Mouse (Mus musculus) embryo, embryonic 10.5 days (tissue): ENCODE measurements at regions not wholly inside any gene's neighbourhood (a gene's known extent, or its start where the extent isn't known, plus 50 kb on each side); places are given as distances from the start of the nearest gene placed in this dataset.

ENCODE experiments used
- DNase-seq: peaks from one replicate; pipeline ENCODE4 v3.0.0-alpha.2; 2015; ENCODE audit warnings: low spot score

GRCm38 (mm10) chr12:118415956-118416355, 114.7 kb upstream of the Sp4 start:
- DNase-seq = no peak

- no peak for DNase-seq
Measured at GRCm38 (mm10) chr12:118411767-118412430, 110.7 kb upstream of the Sp4 start.

GRCm38 (mm10) chr12:118410917-118411316, 109.7 kb upstream of the Sp4 start:
- DNase-seq = no peak

GRCm38 (mm10) chr12:118405135-118405534, 103.9 kb upstream of the Sp4 start:
- DNase-seq = no peak

GRCm38 (mm10) chr12:118404171-118404570, 102.9 kb upstream of the Sp4 start:
- no peak for DNase-seq

- DNase-seq = no peak
Measured at GRCm38 (mm10) chr12:118403519-118404087, 102.4 kb upstream of the Sp4 start.

- no peak for DNase-seq
Measured at GRCm38 (mm10) chr12:118401377-118401776, 100.1 kb upstream of the Sp4 start.

- no peak for DNase-seq
Measured at GRCm38 (mm10) chr12:118391654-118392053, 90.4 kb upstream of the Sp4 start.

GRCm38 (mm10) chr12:118381013-118381412, 79.8 kb upstream of the Sp4 start:
- DNase-seq = no peak

- no peak for DNase-seq
Measured at GRCm38 (mm10) chr12:118377898-118378297, 76.7 kb upstream of the Sp4 start.

GRCm38 (mm10) chr12:118376521-118377493, 75.6 kb upstream of the Sp4 start:
- DNase-seq = peak; percentile 21

GRCm38 (mm10) chr12:118373250-118373649, 72.0 kb upstream of the Sp4 start:
- DNase-seq = no peak

- no peak for DNase-seq
Measured at GRCm38 (mm10) chr12:118371905-118372304, 70.7 kb upstream of the Sp4 start.

GRCm38 (mm10) chr12:118367307-118368076, 66.3 kb upstream of the Sp4 start:
- no peak for DNase-seq

- DNase-seq = no peak
Measured at GRCm38 (mm10) chr12:118352866-118353265, 51.6 kb upstream of the Sp4 start.

GRCm38 (mm10) chr12:118351421-118351820, 50.2 kb upstream of the Sp4 start:
- DNase-seq = no peak
